Mouse (Mus musculus) CH12.LX (cell line): Measurements from ENCODE around the gene Phc1.

Experiments
- CTCF ChIP-seq, 2 experiments: IDR thresholded peaks in 1 of 2; conservative IDR thresholded peaks in 1 of 2; 2 replicates each; pipeline ENCODE4 v1.5.1; 2011 to 2012; ENCODE audit warnings: low read depth in 2 of 2, low read length in 2 of 2, improper control_type of control experiment in 1 of 2, inconsistent platforms in 1 of 2, mild to moderate bottlenecking in 1 of 2, moderate library complexity in 1 of 2
- MAFK ChIP-seq: IDR thresholded peaks from 2 replicates; pipeline ENCODE4 v1.6.1; 2011; ENCODE audit warnings: low read length, improper control_type of control experiment; ENCODE audit not compliant: insufficient replicate concordance
- MAX ChIP-seq: IDR thresholded peaks from 2 replicates; pipeline ENCODE4 v1.6.1; 2011; ENCODE audit warnings: low read length, improper control_type of control experiment
- POLR2A ChIP-seq: IDR thresholded peaks from 2 replicates; pipeline ENCODE4 v1.6.1; 2011; ENCODE audit warnings: low read depth, mild to moderate bottlenecking, improper control_type of control experiment, low read length
- SIN3A ChIP-seq: IDR thresholded peaks from 2 replicates; pipeline ENCODE4 v1.6.1; 2012; ENCODE audit warnings: low read length, improper control_type of control experiment, inconsistent platforms

- TF ChIP-seq MAX = no peak
- TF ChIP-seq MAFK = no peak
- no peak for TF ChIP-seq POLR2A
- no peak for TF ChIP-seq CTCF (conservative IDR thresholded peaks at IDR 0.05 in 1 of 2, IDR thresholded peaks at IDR 0.05 in 1 of 2; ENCODE audit: low read depth in 2 of 2, low read length in 2 of 2)
- TF ChIP-seq SIN3A = no peak
Measured at GRCm38 (mm10) chr6:122368245-122368644, 27.9 kb upstream of the Phc1 start.
